Mouse (Mus musculus) layer of hippocampus, postnatal 25 days (tissue): Measurements from ENCODE around the gene Rac1. TPM values are rescaled to one million over a fixed set of nuclear protein-coding genes. Genes with fewer than 3 reads are reported as not detected.
"Not testable (repeated sequence)": the region's sequence is repeated elsewhere in the genome, so short reads cannot be mapped to it uniquely, and the experiment has no call there.

Experiments used
- DNase-seq, 2 experiments: peaks; one replicate each; pipeline ENCODE4 v3.0.0; 2022; ENCODE audit warnings: mixed read lengths in 2 of 2, low spot score in 1 of 2; ENCODE audit errors: extremely low spot score in 1 of 2
- total RNA-seq, 2 experiments: library from RNA; stranded (reverse); gene quantifications; 2 replicates each; pipeline ENCODE4 v1.2.3; 2021

Gene Rac1
- total RNA-seq, 2 experiments from 2014 or later: 409 to 455 TPM

- DNase-seq: no peak
These were observed 1.0 kb downstream of the Rac1 start for GRCm38 (mm10) chr5:143526698-143527331.

GRCm38 (mm10) chr5:143525454-143526225 is 2.2 kb downstream of the Rac1 start:
- no peak for DNase-seq

GRCm38 (mm10) chr5:143522882-143523281 is 5.0 kb downstream of the Rac1 start:
- no peak for DNase-seq

- DNase-seq: no peak
These were observed 7.4 kb downstream of the Rac1 start for GRCm38 (mm10) chr5:143520415-143520814.

GRCm38 (mm10) chr5:143518045-143518591 is 9.7 kb downstream of the Rac1 start:
- no peak for DNase-seq

- no peak for DNase-seq
These were observed 10.4 kb downstream of the Rac1 start for GRCm38 (mm10) chr5:143517436-143517835.

- no peak for DNase-seq
These were observed 10.8 kb downstream of the Rac1 start for GRCm38 (mm10) chr5:143517005-143517404.

GRCm38 (mm10) chr5:143514878-143515277 is 13.0 kb downstream of the Rac1 start:
- no peak for DNase-seq

- DNase-seq: no peak
These were observed 15.5 kb downstream of the Rac1 start for GRCm38 (mm10) chr5:143512305-143512704.

GRCm38 (mm10) chr5:143511577-143511976 is 16.3 kb downstream of the Rac1 start:
- DNase-seq: no peak

GRCm38 (mm10) chr5:143509737-143510136 is 18.1 kb downstream of the Rac1 start:
- no peak for DNase-seq

- no peak for DNase-seq
These were observed 18.5 kb downstream of the Rac1 start for GRCm38 (mm10) chr5:143509294-143509693.

- no peak for DNase-seq
These were observed 22.3 kb downstream of the Rac1 start for GRCm38 (mm10) chr5:143505545-143505944.

- no peak for DNase-seq
These were observed 22.8 kb downstream of the Rac1 start for GRCm38 (mm10) chr5:143505056-143505455.

GRCm38 (mm10) chr5:143504453-143504852 is 23.4 kb downstream of the Rac1 start:
- no peak for DNase-seq

- DNase-seq: no peak
These were observed 24.1 kb downstream of the Rac1 start for GRCm38 (mm10) chr5:143503740-143504139.

GRCm38 (mm10) chr5:143502899-143503557 is 24.8 kb downstream of the Rac1 start:
- no peak for DNase-seq

- DNase-seq: no peak
These were observed 26.2 kb downstream of the Rac1 start for GRCm38 (mm10) chr5:143501649-143502048.

GRCm38 (mm10) chr5:143501140-143501539 is 26.7 kb downstream of the Rac1 start:
- no peak for DNase-seq

- not testable (repeated sequence) for DNase-seq
These were observed 27.1 kb downstream of the Rac1 start for GRCm38 (mm10) chr5:143500711-143501110.

- no peak for DNase-seq
These were observed 28.1 kb downstream of the Rac1 start for GRCm38 (mm10) chr5:143499686-143500085.
